Mouse (Mus musculus) small intestine, adult 2 months (tissue): ENCODE data around the gene Cd8b1.

Experiments
- CTCF ChIP-seq: fragments of 200-500 bp; IDR thresholded peaks from 2 replicates; pipeline ENCODE4 v1.5.1; 2012; ENCODE audit warnings: low read depth, mild to moderate bottlenecking, control low read depth, inconsistent platforms, low read length, moderate library complexity, mixed read lengths; ENCODE audit not compliant: insufficient replicate concordance, insufficient read length; ENCODE audit errors: extremely low read depth
- POLR2A ChIP-seq: fragments of 200-500 bp; IDR thresholded peaks from 2 replicates; pipeline ENCODE4 v1.6.1; 2012; ENCODE audit warnings: low read depth, mild to moderate bottlenecking, control low read depth, inconsistent platforms, low read length, moderate library complexity

DNA sequence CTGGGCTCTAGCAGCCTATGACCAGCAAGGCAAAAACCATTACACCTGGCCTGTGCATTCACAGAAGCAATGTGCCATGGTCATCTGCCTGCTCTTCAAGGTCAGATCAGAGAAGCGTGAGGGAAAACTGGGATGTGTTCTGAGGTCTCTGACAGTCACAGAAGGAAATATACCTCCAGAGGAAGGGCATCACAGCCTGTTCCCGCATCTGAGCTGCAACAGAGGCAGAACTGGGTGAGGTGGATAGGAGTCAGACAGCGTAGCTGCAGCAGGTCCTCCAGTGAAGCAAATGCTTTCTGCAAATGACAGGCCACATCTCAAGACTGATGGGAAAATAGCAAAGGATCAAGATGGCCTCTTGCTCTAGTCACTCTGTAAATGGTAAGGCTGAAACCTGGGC is 16.4 kb downstream of the Cd8b1 start:
- TF ChIP-seq CTCF = no peak
- no peak for TF ChIP-seq POLR2A
